11 mouse cellular contexts compared by ENCODE assay signal in genomic region chr8:107885971-107886370, GRCm38 (mm10). TPM values are rescaled to one million over a fixed set of nuclear protein-coding genes. Genes with fewer than 3 reads are reported as not detected.
A peak's percentile ranks its signal among the peaks of the same experiment; 100 is the strongest.
DNase-seq lines count a peak whose midpoint lies in the region; ATAC-seq and TF ChIP-seq lines count a peak whose summit lies in the region.
"Had no signal": no experiment of that assay in that cellular context is flagged by ENCODE, and none has a peak within 500 bp of the region (broad histone marks: within the 10 kb centered on the region; RNA-seq: fewer than 3 reads in every experiment).

No protein-coding gene starts in this region.

- peak; percentile 54; the same call in 1 of the 2 replicates for TF ChIP-seq EP300 in lung, postnatal 0 days (IDR thresholded peaks at IDR 0.05)

- 56% methylated on average over 5 of the region's 5 CpGs for WGBS in hindbrain, embryonic 11.5 days
- 64% methylated on average over 5 of the region's 5 CpGs for WGBS in hindbrain, embryonic 13.5 days
- 61% methylated on average over 5 of the region's 5 CpGs for WGBS in embryonic facial prominence, embryonic 10.5 days
- WGBS in lung, postnatal 0 days, result 41% methylated on average over 5 of the region's 5 CpGs

- no peak for ATAC-seq in hindbrain, embryonic 11.5 days (ENCODE audit: low FRiP score)
- no peak for ATAC-seq in hindbrain, embryonic 13.5 days (ENCODE audit: low FRiP score)
- ATAC-seq in lung, postnatal 0 days, result peak; percentile 94

- H3K4me1 ChIP-seq in hindbrain, embryonic 11.5 days (replicated peaks; ENCODE audit: control insufficient read depth, insufficient read depth, low read length), result 0 out of 2 replicates have a peak, but pooled peaks cover 3% of the 10 kb centered on the region
- H3K4me1 ChIP-seq in hindbrain, embryonic 13.5 days (replicated peaks), result 0 out of 2 replicates have a peak, but pooled peaks cover 12% of the 10 kb centered on the region
- H3K4me1 ChIP-seq in embryonic facial prominence, embryonic 10.5 days, result peaks cover 32% of the 10 kb centered on the region
- no peaks in the 10 kb centered on the region for H3K4me1 ChIP-seq in lung, postnatal 0 days (ENCODE audit: insufficient read depth, low read depth, low read length)

- H3K27ac ChIP-seq in hindbrain, embryonic 11.5 days (ENCODE audit: low read depth, low read length), result no peak overlapping the region
- no peak overlapping the region for H3K27ac ChIP-seq in hindbrain, embryonic 13.5 days
- H3K27ac ChIP-seq in embryonic facial prominence, embryonic 10.5 days (replicated peaks), result peak overlapping the region; percentile 68
- no peak overlapping the region for H3K27ac ChIP-seq in lung, postnatal 0 days (ENCODE audit: low read length)

- no peak overlapping the region for H3K4me3 ChIP-seq in hindbrain, embryonic 11.5 days (ENCODE audit: low read depth, low read length)
- no peak overlapping the region for H3K4me3 ChIP-seq in hindbrain, embryonic 13.5 days
- H3K4me3 ChIP-seq in embryonic facial prominence, embryonic 10.5 days, result no peak overlapping the region
- H3K4me3 ChIP-seq in lung, postnatal 0 days (ENCODE audit: low read depth, low read length), result no peak overlapping the region
- H3K4me3 ChIP-seq: erythroblast, embryonic 14.5 days had no signal

- DNase-seq in hindbrain, embryonic 11.5 days (ENCODE audit: low spot score), result peak; percentile 39
- DNase-seq in brain, adult 2 months (ENCODE audit: low read depth, low spot score), result peak; percentile 8
- peak; percentile 73 for DNase-seq in embryonic facial prominence, embryonic 10.5 days (ENCODE audit: low spot score)
- DNase-seq in lung, postnatal 0 days (ENCODE audit: low spot score), result peak; percentile 89
- DNase-seq in natural killer cell, adult 2 months (ENCODE audit: low spot score in 2 of 2), result no peak
- no peak for DNase-seq in frontal cortex, postnatal 25 days (ENCODE audit: low spot score in 2 of 2)
- DNase-seq: right cerebral cortex, adult 18-20 months had no signal

- no peak overlapping the region for H3K9ac ChIP-seq in hindbrain, embryonic 11.5 days (ENCODE audit: low read depth, low read length)
- no peak overlapping the region for H3K9ac ChIP-seq in hindbrain, embryonic 13.5 days
- no peak overlapping the region for H3K9ac ChIP-seq in lung, postnatal 0 days (replicated peaks; ENCODE audit: low read depth)

- no peak for TF ChIP-seq CTCF in lung, postnatal 0 days (IDR thresholded peaks at IDR 0.05)

- no peak overlapping the region for H3K4me2 ChIP-seq in hindbrain, embryonic 11.5 days (replicated peaks; ENCODE audit: low read depth, low read length)
- H3K4me2 ChIP-seq in hindbrain, embryonic 13.5 days, result no peak overlapping the region
- no peak overlapping the region for H3K4me2 ChIP-seq in lung, postnatal 0 days (replicated peaks; ENCODE audit: low read depth, low read length)
- H3K4me2 ChIP-seq: liver, embryonic 11.5 days had no signal

- H3K36me3 ChIP-seq in hindbrain, embryonic 11.5 days (ENCODE audit: control insufficient read depth, insufficient read depth, low read length), result no peaks in the 10 kb centered on the region
- no peaks in the 10 kb centered on the region for H3K36me3 ChIP-seq in hindbrain, embryonic 13.5 days
- no peaks in the 10 kb centered on the region for H3K36me3 ChIP-seq in embryonic facial prominence, embryonic 10.5 days (replicated peaks)
- H3K36me3 ChIP-seq in lung, postnatal 0 days (ENCODE audit: insufficient read depth, low read length), result no peaks in the 10 kb centered on the region

- no peaks in the 10 kb centered on the region for H3K27me3 ChIP-seq in hindbrain, embryonic 11.5 days (ENCODE audit: control insufficient read depth, insufficient read depth, low read length)
- 0 out of 2 replicates have a peak, but pooled peaks cover 4% of the 10 kb centered on the region for H3K27me3 ChIP-seq in hindbrain, embryonic 13.5 days
- no peaks in the 10 kb centered on the region for H3K27me3 ChIP-seq in embryonic facial prominence, embryonic 10.5 days (replicated peaks; ENCODE audit: low read depth, poor library complexity, severe bottlenecking)
- no peaks in the 10 kb centered on the region for H3K27me3 ChIP-seq in lung, postnatal 0 days (replicated peaks; ENCODE audit: insufficient read depth, low read length)
- H3K27me3 ChIP-seq: CH12.LX had no signal

- H3K9me3 ChIP-seq in hindbrain, embryonic 11.5 days (ENCODE audit: control insufficient read depth, low read length), result no peaks in the 10 kb centered on the region
- no peaks in the 10 kb centered on the region for H3K9me3 ChIP-seq in hindbrain, embryonic 13.5 days
- H3K9me3 ChIP-seq in embryonic facial prominence, embryonic 10.5 days, result no peaks in the 10 kb centered on the region
- H3K9me3 ChIP-seq in lung, postnatal 0 days (ENCODE audit: low read length), result no peaks in the 10 kb centered on the region

RNA-seq across cellular contexts. Expression of gene Zfhx3, which starts 56.5 kb away (rescaled TPM):
- polyA plus RNA-seq in hindbrain, embryonic 11.5 days (2014; fragmentation: Nextera tagmentation; extraction: Ambion mirVana), result 36.4 and 47.1 TPM in 2 replicates
- 36.9 and 42.0 TPM in 2 replicates for polyA plus RNA-seq in hindbrain, embryonic 13.5 days (2015; fragmentation: Nextera tagmentation; extraction: Ambion mirVana)
- 16.4 and 18.8 TPM in 2 replicates for polyA plus RNA-seq in embryonic facial prominence, embryonic 10.5 days (2016; fragmentation: Nextera tagmentation; extraction: Ambion mirVana)
- polyA plus RNA-seq in lung, postnatal 0 days (2015; fragmentation: Nextera tagmentation; extraction: Ambion mirVana), result 8.2 and 10.7 TPM in 2 replicates

Comparison
In these comparisons a context has a peak if more than half of its experiments do, and no peak if none do; other contexts are left out.
1. DNase-seq: peak in hindbrain, embryonic 11.5 days (single experiment), brain, adult 2 months (single experiment), embryonic facial prominence, embryonic 10.5 days (single experiment) and lung, postnatal 0 days (single experiment); none in natural killer cell, adult 2 months (0 of 2) and frontal cortex, postnatal 25 days (0 of 2).